Mouse (Mus musculus) adrenal gland, postnatal 36 days (tissue): ENCODE data around the gene Elmo2. TPM values are rescaled to one million over a fixed set of nuclear protein-coding genes. Genes with fewer than 3 reads are reported as not detected.
A peak's percentile ranks its signal among the peaks of the same experiment; 100 is the strongest.

Source experiments
- DNase-seq, 2 experiments: peaks; one replicate each; pipeline ENCODE4 v3.0.0; 2021; ENCODE audit warnings: mixed read lengths in 1 of 2
- total RNA-seq, 2 experiments: library from RNA; stranded (reverse); gene quantifications; 2 replicates each; pipeline ENCODE4 v1.2.3; 2021

The Elmo2 gene
- total RNA-seq, 2 experiments from 2014 or later: 25.8 to 27.9 TPM

- no peak for DNase-seq
Measured at GRCm38 (mm10) chr2:165257151-165257834, 69.0 kb downstream of the Elmo2 start.

GRCm38 (mm10) chr2:165256213-165256612 is 70.1 kb downstream of the Elmo2 start:
- no peak for DNase-seq

- no peak for DNase-seq
Measured at GRCm38 (mm10) chr2:165253867-165254266, 72.4 kb downstream of the Elmo2 start.

GRCm38 (mm10) chr2:165253269-165253668 is 73.0 kb downstream of the Elmo2 start:
- DNase-seq: no peak

DNA sequence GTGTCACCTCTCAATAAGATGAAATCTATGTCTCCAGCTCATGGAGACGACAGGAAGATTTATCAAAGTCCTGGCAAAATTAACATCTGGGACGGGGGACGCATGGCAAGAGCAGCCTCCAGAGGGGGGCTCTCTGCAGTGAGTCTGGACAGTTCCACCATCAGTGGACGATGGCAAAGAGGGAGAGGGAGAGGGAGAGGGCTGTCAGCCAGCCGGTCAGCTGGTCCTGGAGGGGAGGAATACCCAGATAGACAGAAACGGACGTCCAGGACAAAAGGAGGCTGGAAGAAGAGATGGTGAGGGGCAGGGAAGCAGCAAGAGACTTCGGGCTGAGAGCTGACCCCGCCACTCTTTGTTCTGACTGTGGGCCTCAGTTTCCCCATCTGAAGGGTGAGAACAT is 73.5 kb downstream of the Elmo2 start:
- DNase-seq: no peak

DNA sequence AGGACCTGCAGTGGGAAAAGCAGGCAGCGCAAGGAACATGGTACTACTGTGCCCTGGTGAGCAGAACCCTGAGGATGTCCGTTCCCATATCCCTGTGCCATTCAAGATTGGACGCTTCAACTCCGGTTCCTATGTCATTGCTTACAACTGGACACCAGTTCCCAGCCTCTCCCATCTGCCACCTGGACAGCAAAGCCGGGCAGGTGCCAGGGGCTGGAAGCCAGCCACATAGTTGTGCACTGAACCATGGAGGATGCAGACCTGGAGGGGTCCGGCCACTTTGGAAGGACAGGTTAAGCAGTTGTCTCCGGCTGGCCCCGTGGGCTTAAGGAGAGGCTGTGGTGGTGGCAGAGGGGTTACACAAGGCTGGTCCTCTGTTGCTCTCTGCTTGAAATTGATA is 73.9 kb downstream of the Elmo2 start:
- DNase-seq: no peak

DNA sequence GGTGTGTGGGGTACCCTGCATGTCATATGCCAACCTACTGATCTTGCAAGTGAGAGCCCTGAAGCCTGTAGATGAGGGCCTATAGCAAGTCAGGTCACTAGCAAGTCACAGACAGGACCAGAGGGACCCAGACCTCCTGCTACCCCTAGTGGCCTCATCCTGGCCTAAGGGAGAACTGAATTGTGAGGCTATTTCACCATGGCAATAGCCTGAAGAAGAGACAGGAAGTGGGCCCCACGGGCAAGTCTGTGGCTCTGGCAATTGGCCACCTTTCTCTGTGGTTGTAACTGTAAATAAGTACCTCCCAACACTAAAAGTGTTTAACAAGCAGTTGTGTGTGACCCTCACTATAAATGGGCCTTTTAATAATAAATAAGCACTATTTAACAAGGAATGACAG is 75.4 kb downstream of the Elmo2 start:
- no peak for DNase-seq

DNA sequence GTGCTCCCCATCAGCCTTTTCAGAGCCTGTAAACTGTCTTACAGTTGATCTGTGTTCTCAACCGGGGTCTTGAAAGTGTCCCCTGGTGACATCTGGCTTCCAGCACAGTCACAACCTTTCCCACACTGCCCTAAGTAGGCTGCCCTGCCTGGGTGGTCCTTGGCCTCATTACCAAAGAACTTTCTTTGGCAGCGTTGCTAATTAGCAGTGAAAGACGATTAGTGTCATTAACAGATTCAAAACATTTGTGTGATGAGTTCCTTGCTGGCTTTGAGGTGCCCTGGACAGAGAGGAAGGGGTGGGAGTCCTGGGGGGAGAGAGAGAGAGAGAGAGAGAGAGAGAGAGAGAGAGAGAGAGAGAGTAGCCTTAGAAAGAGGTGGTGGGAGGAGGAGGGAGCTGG is 77.3 kb downstream of the Elmo2 start:
- DNase-seq: no peak

DNA sequence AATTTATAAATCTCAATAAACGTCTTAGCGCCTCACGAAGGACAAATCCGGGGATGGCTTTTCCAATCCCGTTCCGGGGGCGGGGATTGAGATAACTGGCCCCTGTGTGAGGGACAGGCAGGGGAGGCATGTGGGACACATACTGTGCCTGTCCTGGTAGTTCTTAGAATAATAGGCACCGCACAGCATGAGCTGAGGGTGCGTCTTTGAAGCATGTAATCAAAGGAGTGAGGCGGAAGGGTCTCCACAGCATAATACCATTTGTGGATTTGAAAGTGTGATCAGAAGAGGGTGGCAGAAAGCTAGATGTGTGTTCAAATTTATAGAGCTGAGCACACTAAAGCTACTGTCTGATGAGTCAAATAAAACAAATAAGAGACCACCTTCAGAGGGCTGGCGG is 79.9 kb downstream of the Elmo2 start:
- DNase-seq: no peak

- no peak for DNase-seq
Measured at GRCm38 (mm10) chr2:165243122-165243720, 83.1 kb downstream of the Elmo2 start.

GRCm38 (mm10) chr2:165242575-165242974 is 83.7 kb downstream of the Elmo2 start:
- no peak for DNase-seq

DNA sequence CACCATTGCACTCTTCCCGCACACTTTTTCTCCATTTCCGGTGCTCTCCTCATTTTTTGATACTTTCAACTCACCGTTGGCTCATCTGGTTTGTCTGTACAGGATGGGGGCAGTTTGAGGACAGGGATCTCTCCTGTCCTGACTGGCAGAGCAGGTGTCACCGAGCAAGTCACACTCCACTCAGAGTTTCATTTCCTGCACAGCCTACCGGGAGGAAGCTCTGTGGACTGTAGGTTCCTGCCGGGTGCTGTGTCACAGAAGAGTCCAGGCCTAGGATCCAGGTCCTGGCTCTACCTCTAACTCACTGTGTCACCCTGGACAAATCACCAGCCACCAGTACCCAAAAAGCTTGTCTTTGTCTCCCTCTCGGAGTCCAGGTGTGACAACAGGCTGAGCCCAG is 84.5 kb downstream of the Elmo2 start:
- DNase-seq: no peak

DNA sequence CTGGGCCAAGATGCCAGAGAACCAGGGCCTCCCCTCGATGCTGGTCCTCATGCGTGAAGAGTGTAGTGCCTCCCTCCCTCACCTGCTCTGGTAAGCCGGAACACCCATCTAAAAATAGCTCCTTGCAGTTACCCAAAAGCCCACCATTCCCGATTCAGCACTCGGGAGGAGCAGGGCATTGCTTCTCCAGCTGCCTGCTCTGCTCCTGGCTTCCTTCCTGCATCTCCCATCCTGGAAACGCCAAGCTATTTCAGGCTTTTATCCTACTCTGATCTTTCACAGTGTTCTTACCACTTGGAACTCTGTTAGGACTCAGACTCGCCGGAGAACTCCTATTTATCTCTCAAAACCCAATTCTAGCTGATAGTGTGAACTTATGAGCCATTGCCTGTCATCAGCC is 85.9 kb downstream of the Elmo2 start:
- DNase-seq: no peak

GRCm38 (mm10) chr2:165239533-165240144 is 86.6 kb downstream of the Elmo2 start:
- DNase-seq: no peak

GRCm38 (mm10) chr2:165238416-165239145 is 87.7 kb downstream of the Elmo2 start:
- DNase-seq: peak; percentile 27 to 40

Other genes starting within 250 kb of the Elmo2 start
- not detected for gene 1700025C18Rik, start 235.7 kb downstream of the Elmo2 start, total RNA-seq
- 1 to 10 TPM in 1 of 2 experiments, under 1 TPM in 1; 0.79 to 1.9 TPM for gene Cdh22, start 91.6 kb downstream of the Elmo2 start, total RNA-seq
- gene Slc35c2, start 38.6 kb downstream of the Elmo2 start, total RNA-seq: 10 to 100 TPM; 44.4 to 59.5 TPM
- gene Zfp663, start 42.2 kb upstream of the Elmo2 start, total RNA-seq: not detected
- 1 to 10 TPM; 4.0 to 6.1 TPM for gene Zfp334, start 61.8 kb upstream of the Elmo2 start, total RNA-seq
- under 1 TPM in 1 of 2 experiments, not detected in 1; 0.26 TPM for gene Ocstamp, start 73.9 kb upstream of the Elmo2 start, total RNA-seq
- gene Slc13a3, start 146.8 kb upstream of the Elmo2 start, total RNA-seq: 1 to 10 TPM in 1 of 2 experiments, under 1 TPM in 1; 0.72 to 1.3 TPM
- gene Trp53rka, start 166.8 kb upstream of the Elmo2 start, total RNA-seq: 10 to 100 TPM; 13.1 to 15.8 TPM
- gene Slc2a10, start 177.3 kb upstream of the Elmo2 start, total RNA-seq: 1 to 10 TPM; 1.1 to 1.4 TPM